Mouse (Mus musculus): ENCODE results near the gene Kif27. TPM values are rescaled to one million over a fixed set of nuclear protein-coding genes. Genes with fewer than 3 reads are reported as not detected.

The Kif27 gene
- polyA plus RNA-seq, 1 experiment from 2014 or later = 2.4 TPM

GRCm38 (mm10) chr13:58273411-58274258, 85.3 kb downstream of the Kif27 start:
- peak overlapping the region; percentile 89 for H3K9ac ChIP-seq
- H3K4me2 ChIP-seq (replicated peaks) = peak overlapping the region; percentile 55
- peaks cover 19% of the 10 kb centered on the region for H3K4me1 ChIP-seq
- no peaks in the 10 kb centered on the region for H3K9me3 ChIP-seq (replicated peaks)
- WGBS = under 1% methylated on average over 89 of the region's 115 CpGs
- H3K4me3 ChIP-seq = peak overlapping the region; percentile 88
- 0 out of 2 replicates have a peak, but pooled peaks cover 2% of the 10 kb centered on the region for H3K27me3 ChIP-seq
- no peaks in the 10 kb centered on the region for H3K36me3 ChIP-seq
- ATAC-seq (ENCODE audit: low FRiP score) = peak; percentile 79
- H3K27ac ChIP-seq = peak overlapping the region; percentile 81

GRCm38 (mm10) chr13:58266864-58267263, 92.1 kb downstream of the Kif27 start:
- Histone ChIP-seq H3K4me1 (no peaks in the 10 kb centered on the region), H3K4me2 (replicated peaks) (no peak overlapping the region), H3K27me3 (no peaks in the 10 kb centered on the region), H3K9me3 (replicated peaks) (no peaks in the 10 kb centered on the region), H3K4me3 (no peak overlapping the region), H3K9ac (no peak overlapping the region), H3K27ac (no peak overlapping the region), H3K36me3 (peaks cover 5% of the 10 kb centered on the region)
- ATAC-seq (ENCODE audit: low FRiP score) = no peak
- WGBS = 80% methylated on average over 3 of the region's 3 CpGs

- no peak for ATAC-seq (ENCODE audit: low FRiP score)
- no peak overlapping the region for H3K27ac ChIP-seq
- 89% methylated on average over 8 of the region's 8 CpGs for WGBS
- no peak overlapping the region for H3K4me3 ChIP-seq
- no peaks in the 10 kb centered on the region for H3K9me3 ChIP-seq (replicated peaks)
- no peak overlapping the region for H3K4me2 ChIP-seq (replicated peaks)
- H3K9ac ChIP-seq = no peak overlapping the region
- no peaks in the 10 kb centered on the region for H3K4me1 ChIP-seq
- peaks cover 5% of the 10 kb centered on the region for H3K36me3 ChIP-seq
- no peaks in the 10 kb centered on the region for H3K27me3 ChIP-seq
Measured at GRCm38 (mm10) chr13:58263546-58263945, 95.4 kb downstream of the Kif27 start.

- H3K27me3 ChIP-seq = no peaks in the 10 kb centered on the region
- ATAC-seq (ENCODE audit: low FRiP score) = no peak
- H3K4me2 ChIP-seq (replicated peaks) = no peak overlapping the region
- no peak overlapping the region for H3K9ac ChIP-seq
- H3K36me3 ChIP-seq = peaks cover 8% of the 10 kb centered on the region
- H3K27ac ChIP-seq = no peak overlapping the region
- no peak overlapping the region for H3K4me3 ChIP-seq
- no peaks in the 10 kb centered on the region for H3K4me1 ChIP-seq
- 89% methylated on average over 4 of the region's 4 CpGs for WGBS
- no peaks in the 10 kb centered on the region for H3K9me3 ChIP-seq (replicated peaks)
Measured at GRCm38 (mm10) chr13:58261674-58262073, 97.2 kb downstream of the Kif27 start.

- 82% methylated on average over 1 of the region's 1 CpGs for WGBS
- Histone ChIP-seq H3K4me3 (no peak overlapping the region), H3K36me3 (peaks cover 36% of the 10 kb centered on the region), H3K27me3 (no peaks in the 10 kb centered on the region), H3K4me2 (replicated peaks) (no peak overlapping the region), H3K4me1 (no peaks in the 10 kb centered on the region), H3K9ac (no peak overlapping the region), H3K9me3 (replicated peaks) (no peaks in the 10 kb centered on the region), H3K27ac (no peak overlapping the region)
- ATAC-seq (ENCODE audit: low FRiP score) = no peak
Measured at GRCm38 (mm10) chr13:58253268-58253667, 105.7 kb downstream of the Kif27 start.

GRCm38 (mm10) chr13:58248957-58249356, 110.0 kb downstream of the Kif27 start:
- H3K4me1 ChIP-seq = no peaks in the 10 kb centered on the region
- H3K27me3 ChIP-seq = no peaks in the 10 kb centered on the region
- ATAC-seq (ENCODE audit: low FRiP score) = no peak
- H3K36me3 ChIP-seq = peaks cover 27% of the 10 kb centered on the region
- no peaks in the 10 kb centered on the region for H3K9me3 ChIP-seq (replicated peaks)
- no peak overlapping the region for H3K9ac ChIP-seq
- 94% methylated on average over 5 of the region's 5 CpGs for WGBS
- no peak overlapping the region for H3K27ac ChIP-seq
- H3K4me3 ChIP-seq = no peak overlapping the region
- H3K4me2 ChIP-seq (replicated peaks) = no peak overlapping the region

MicroRNAs within 50 kb of the gene (microRNA counts, 519-probe panel; counts per million panel counts)
- 4,652 counts per million, percentile 88 among the panel's probes with 10 or more counts for microRNA mmu-miR-7a

Small RNA genes lying within 50 kb of the gene (microRNA-seq; reads per million reads assigned to microRNA genes)
- gene Mir6369 (not detected), gene Mir7-1 (351 reads per million, percentile 62 among the genes with 10 or more reads in this experiment)

Other genes with a start within 250 kb of the Kif27 start
- 5.8 and 6.3 TPM in 2 replicates for gene Klhl3, start 245.5 kb downstream of the Kif27 start, polyA plus RNA-seq (2016; fragmentation: Nextera tagmentation; extraction: Ambion mirVana)
- 55.5 and 57.3 TPM in 2 replicates for gene Hnrnpa0, start 230.6 kb downstream of the Kif27 start, polyA plus RNA-seq (2016; fragmentation: Nextera tagmentation; extraction: Ambion mirVana)
- 62.0 and 68.1 TPM in 2 replicates for gene Idnk, start 201.5 kb downstream of the Kif27 start, polyA plus RNA-seq (2016; fragmentation: Nextera tagmentation; extraction: Ambion mirVana)
- gene Ubqln1, start 143.5 kb downstream of the Kif27 start, polyA plus RNA-seq (2016; fragmentation: Nextera tagmentation; extraction: Ambion mirVana) = 161 and 169 TPM in 2 replicates
- 42.7 and 44.0 TPM in 2 replicates for gene Gkap1, start 83.4 kb downstream of the Kif27 start, polyA plus RNA-seq (2016; fragmentation: Nextera tagmentation; extraction: Ambion mirVana)
- gene 2210016F16Rik, start 26.1 kb upstream of the Kif27 start, polyA plus RNA-seq (2016; fragmentation: Nextera tagmentation; extraction: Ambion mirVana) = 24.1 and 27.3 TPM in 2 replicates
- 29.6 and 32.1 TPM in 2 replicates for gene Rmi1, start 43.1 kb upstream of the Kif27 start, polyA plus RNA-seq (2016; fragmentation: Nextera tagmentation; extraction: Ambion mirVana)
- 1,934 and 2,030 TPM in 2 replicates for gene Hnrnpk, start 44.2 kb upstream of the Kif27 start, polyA plus RNA-seq (2016; fragmentation: Nextera tagmentation; extraction: Ambion mirVana)